Mouse (Mus musculus): ENCODE data around the gene Gria2.

GRCm38 (mm10) chr3:80802596-80803081 lies at the start of gene Gria2:
- TF ChIP-seq CTCF (conservative IDR thresholded peaks at IDR 0.05; ENCODE audit: low read length) = no peak
- no peak for TF ChIP-seq POU5F1 (IDR thresholded peaks at IDR 0.05; ENCODE audit: borderline replicate concordance, low read length)
- no peak for TF ChIP-seq NANOG (IDR thresholded peaks at IDR 0.05; ENCODE audit: borderline replicate concordance, low read length)

Measured in E14TG2a.4 (cell line).